Mouse (Mus musculus) kidney, postnatal 36 days (tissue): ENCODE results near the gene Grik1.

Source experiments
- DNase-seq, 2 experiments: peaks; one replicate each; pipeline ENCODE4 v3.0.0; 2021 to 2022; ENCODE audit warnings: mixed read lengths in 2 of 2

The Grik1 gene

GRCm38 (mm10) chr16:87851550-87851949, 438.5 kb downstream of the Grik1 start:
- no peak for DNase-seq

GRCm38 (mm10) chr16:87848799-87849198, 441.3 kb downstream of the Grik1 start:
- no peak for DNase-seq
